Mouse (Mus musculus) frontal cortex, adult 2 months (tissue): ENCODE results near the gene Adipor1. TPM values are rescaled to one million over a fixed set of nuclear protein-coding genes. Genes with fewer than 3 reads are reported as not detected.

ENCODE experiments used
- polyA plus RNA-seq: library from polyadenylated mRNA; depleted of rRNA; stranded (reverse); fragments of >200 nt; gene quantifications from 2 replicates; pipeline ENCODE4 v1.2.3, GENCODE M21; 2012; rRNA removed

Gene Adipor1
- polyA plus RNA-seq, 1 experiment: 60.4 TPM

Other genes starting within 250 kb of the Adipor1 start
- gene Chil1, start 233.2 kb upstream of the Adipor1 start, polyA plus RNA-seq: 23.1 and 23.6 TPM in 2 replicates
- gene Mybph, start 221.9 kb upstream of the Adipor1 start, polyA plus RNA-seq: 0.50 and 1.0 TPM in 2 replicates
- gene Adora1, start 179.9 kb upstream of the Adipor1 start, polyA plus RNA-seq: 87.1 and 88.6 TPM in 2 replicates
- 0.14 and 0.15 TPM in 2 replicates for gene Myog, start 125.4 kb upstream of the Adipor1 start, polyA plus RNA-seq
- gene Ppfia4, start 82.5 kb upstream of the Adipor1 start, polyA plus RNA-seq: 49.4 TPM in 2 replicates
- gene Tmem183a, start 53.4 kb upstream of the Adipor1 start, polyA plus RNA-seq: 54.0 and 62.4 TPM in 2 replicates
- not detected in 2 replicates for gene 4933406M09Rik, start 29.4 kb upstream of the Adipor1 start, polyA plus RNA-seq
- gene Cyb5r1, start 9.8 kb upstream of the Adipor1 start, polyA plus RNA-seq: 14.0 and 15.9 TPM in 2 replicates
- gene Klhl12, start 40.2 kb downstream of the Adipor1 start, polyA plus RNA-seq: 26.5 and 28.4 TPM in 2 replicates
- 28.2 and 29.4 TPM in 2 replicates for gene Rabif, start 79.3 kb downstream of the Adipor1 start, polyA plus RNA-seq
- gene Mgat4e, start 134.3 kb downstream of the Adipor1 start, polyA plus RNA-seq: 0.08 TPM in 1 of 2 replicates, not detected in the other
- 29.9 and 31.5 TPM in 2 replicates for gene Kdm5b, start 144.8 kb downstream of the Adipor1 start, polyA plus RNA-seq
- gene Syt2, start 231.3 kb downstream of the Adipor1 start, polyA plus RNA-seq: 5.5 and 8.9 TPM in 2 replicates